Mouse (Mus musculus) lung, postnatal 0 days (tissue): ENCODE data around the gene Abr. TPM values are rescaled to one million over a fixed set of nuclear protein-coding genes. Genes with fewer than 3 reads are reported as not detected.

Experiments
- ATAC-seq: fragments of 200-750 bp; cut with Nextera tagmentation; 2 replicates; pipeline ENCODE4 v1.8.0; 2017; ENCODE audit warnings: moderate library complexity
- DNase-seq: peaks from one replicate; pipeline ENCODE4 v3.0.0-alpha.2; 2016; ENCODE audit warnings: low spot score
- H3K27ac ChIP-seq: fragments of 300-500 bp; sonication (generic); 2 replicates; pipeline ENCODE4 v1.5.1; 2014; ENCODE audit warnings: antibody characterized with exemption, mild to moderate bottlenecking, low read length, mixed read lengths
- H3K27me3 ChIP-seq: fragments of 300-500 bp; sonication (generic); replicated peaks from 2 replicates; pipeline ENCODE4 v1.6.1; 2014; ENCODE audit warnings: low read length, mixed read lengths; ENCODE audit not compliant: insufficient read depth
- H3K36me3 ChIP-seq: fragments of 300-500 bp; sonication (generic); 2 replicates; pipeline ENCODE4 v1.6.1; 2014; ENCODE audit warnings: low read length, mixed read lengths; ENCODE audit not compliant: insufficient read depth
- H3K4me1 ChIP-seq: fragments of 300-500 bp; sonication (generic); 2 replicates; pipeline ENCODE4 v1.6.1; 2014; ENCODE audit warnings: antibody characterized with exemption, low read depth, low read length, mixed read lengths; ENCODE audit not compliant: insufficient read depth
- H3K4me2 ChIP-seq: fragments of 300-500 bp; sonication (generic); replicated peaks from 2 replicates; pipeline ENCODE4 v1.6.1; 2014; ENCODE audit warnings: low read depth, mild to moderate bottlenecking, low read length, moderate library complexity, mixed read lengths
- H3K4me3 ChIP-seq: fragments of 300-500 bp; sonication (generic); 2 replicates; pipeline ENCODE4 v1.5.1; 2014; ENCODE audit warnings: low read depth, low read length
- H3K9ac ChIP-seq: fragments of 300-500 bp; sonication (generic); replicated peaks from 2 replicates; pipeline ENCODE4 v1.6.1; 2014; ENCODE audit warnings: low read depth, mild to moderate bottlenecking
- H3K9me3 ChIP-seq: fragments of 300-500 bp; sonication (generic); 2 replicates; pipeline ENCODE4 v1.6.1; 2016; ENCODE audit warnings: low read length, mixed read lengths
- CTCF ChIP-seq: IDR thresholded peaks from 2 replicates; pipeline ENCODE4 v1.5.1; 2016; ENCODE audit warnings: antibody characterized with exemption, mild to moderate bottlenecking
- EP300 ChIP-seq: IDR thresholded peaks from 2 replicates; pipeline ENCODE4 v1.6.1; 2016; ENCODE audit warnings: antibody characterized with exemption, mild to moderate bottlenecking, control low read depth
- WGBS: fragments of 180-500 bp; shearing (Covaris S2); extraction: QIAGEN DNeasy Blood & Tissue Kit; methylation state at CpG from one replicate; pipeline ENCODE4 v1.1.7; 2014; 5-methylcytosine and 5-hydroxymethylcytosine counted together
- polyA plus RNA-seq: library from polyadenylated mRNA; unstranded; fragments of >200 nt; fragmentation: Nextera tagmentation; extraction: Ambion mirVana; gene quantifications from 2 replicates; pipeline ENCODE4 v1.2.1, GENCODE M21; 2015

The Abr gene
- polyA plus RNA-seq, 1 experiment from 2014 or later: 17.2 TPM

- Histone ChIP-seq H3K36me3 (peaks cover 4% of the 10 kb centered on the region), H3K9me3 (no peaks in the 10 kb centered on the region), H3K4me1 (no peaks in the 10 kb centered on the region), H3K27ac (no peak overlapping the region), H3K4me3 (no peak overlapping the region), H3K4me2 (no peak overlapping the region), H3K27me3 (no peaks in the 10 kb centered on the region), H3K9ac (no peak overlapping the region)
- no peak for DNase-seq
- no peak for ATAC-seq
- WGBS: 65% methylated on average over 3 of the region's 3 CpGs
- no peak for TF ChIP-seq CTCF
- no peak for TF ChIP-seq EP300
Measured at GRCm38 (mm10) chr11:76427781-76428180, 194.3 kb downstream of the Abr start.

- WGBS: 49% methylated on average over 6 of the region's 6 CpGs
- ATAC-seq: peak; percentile 40
Measured at GRCm38 (mm10) chr11:76425749-76426148, 196.4 kb downstream of the Abr start.

GRCm38 (mm10) chr11:76420896-76421295 lies 201.2 kb downstream of the Abr start:
- Histone ChIP-seq H3K9me3 (no peaks in the 10 kb centered on the region), H3K4me2 (no peak overlapping the region), H3K4me3 (no peak overlapping the region), H3K4me1 (no peaks in the 10 kb centered on the region), H3K27ac (no peak overlapping the region), H3K9ac (no peak overlapping the region), H3K36me3 (peaks cover 32% of the 10 kb centered on the region), H3K27me3 (no peaks in the 10 kb centered on the region)
- WGBS: 60% methylated on average over 4 of the region's 4 CpGs
- TF ChIP-seq EP300 (no peak), CTCF (peak; percentile 17; the same call in 1 of the 2 replicates)
- ATAC-seq (peak; percentile 32), DNase-seq (no peak)

More at GRCm38 (mm10) chr11:76425749-76426148, 196.4 kb downstream of the Abr start:
- no peak overlapping the region for H3K4me3 ChIP-seq
- TF ChIP-seq CTCF (no peak), EP300 (no peak)
- no peaks in the 10 kb centered on the region for H3K27me3 ChIP-seq
- H3K4me1 ChIP-seq: no peaks in the 10 kb centered on the region
- H3K4me2 ChIP-seq: no peak overlapping the region
- H3K9me3 ChIP-seq: no peaks in the 10 kb centered on the region
- H3K27ac ChIP-seq: peak overlapping the region; percentile 32; the same call in 1 of the 2 replicates
- H3K9ac ChIP-seq: no peak overlapping the region
- peaks cover 5% of the 10 kb centered on the region; the same call in 1 of the 2 replicates for H3K36me3 ChIP-seq
- peak; percentile 44 for DNase-seq

DNA sequence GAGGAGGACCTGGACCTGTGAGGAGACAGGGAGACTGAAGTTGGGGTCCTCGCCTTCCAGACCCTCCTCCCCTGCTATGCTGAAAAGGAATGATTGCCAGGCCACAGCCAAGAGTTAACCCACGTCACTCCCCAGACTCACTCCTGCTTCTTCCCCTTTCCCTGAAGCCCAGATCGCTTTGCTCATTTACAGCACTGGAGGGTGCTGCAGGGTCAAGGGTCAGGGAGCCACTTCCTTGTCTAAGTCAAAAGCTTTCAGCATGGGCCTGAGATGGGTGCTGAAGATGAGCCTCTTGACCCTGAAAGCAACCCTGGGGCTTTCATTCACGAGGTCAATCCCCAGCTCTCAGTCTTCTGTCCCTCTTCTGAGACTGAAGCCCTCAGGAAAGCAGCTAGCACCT lies 202.9 kb downstream of the Abr start:
- no peak for ATAC-seq
- H3K9ac ChIP-seq: no peak overlapping the region
- TF ChIP-seq CTCF (no peak), EP300 (no peak)

DNA sequence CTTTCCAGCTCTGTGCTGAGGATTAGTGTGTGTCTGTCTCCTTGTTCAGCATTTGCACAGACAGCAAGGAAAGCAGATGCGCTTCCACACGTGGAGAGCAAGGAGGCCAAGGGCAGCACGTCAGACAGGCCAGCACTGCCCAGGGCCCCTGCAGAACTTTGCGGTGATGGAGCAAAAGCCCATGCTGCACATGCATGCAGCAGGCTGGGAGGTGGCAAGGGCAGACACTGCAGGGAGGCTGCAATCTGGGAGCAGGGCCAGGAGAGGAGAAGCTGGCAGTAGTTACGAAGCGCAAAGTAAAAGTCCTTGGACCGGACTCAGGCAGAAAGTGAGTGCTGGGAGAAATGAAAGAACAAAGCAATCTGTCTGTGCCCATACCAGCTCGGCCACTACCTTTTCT lies 203.7 kb downstream of the Abr start:
- DNase-seq (no peak), ATAC-seq (no peak)
- no peaks in the 10 kb centered on the region for H3K4me1 ChIP-seq
- peaks cover 32% of the 10 kb centered on the region for H3K36me3 ChIP-seq
- no peak overlapping the region for H3K4me3 ChIP-seq
- no peak overlapping the region for H3K4me2 ChIP-seq
- no peaks in the 10 kb centered on the region for H3K27me3 ChIP-seq
- H3K9me3 ChIP-seq: no peaks in the 10 kb centered on the region
- no peak overlapping the region for H3K9ac ChIP-seq
- TF ChIP-seq EP300 (no peak), CTCF (no peak)
- 74% methylated on average over 8 of the region's 8 CpGs for WGBS
- H3K27ac ChIP-seq: no peak overlapping the region

More for the DNA sequence above, 202.9 kb downstream of the Abr start:
- Histone ChIP-seq H3K9me3 (no peaks in the 10 kb centered on the region), H3K27me3 (no peaks in the 10 kb centered on the region), H3K4me3 (no peak overlapping the region), H3K4me2 (no peak overlapping the region), H3K27ac (no peak overlapping the region), H3K36me3 (peaks cover 32% of the 10 kb centered on the region), H3K4me1 (no peaks in the 10 kb centered on the region)
- no peak for DNase-seq
- 68% methylated on average over 4 of the region's 4 CpGs for WGBS

GRCm38 (mm10) chr11:76415985-76416384 lies 206.1 kb downstream of the Abr start:
- WGBS: 49% methylated on average over 2 of the region's 2 CpGs
- ATAC-seq: no peak
- no peak overlapping the region for H3K27ac ChIP-seq

DNA sequence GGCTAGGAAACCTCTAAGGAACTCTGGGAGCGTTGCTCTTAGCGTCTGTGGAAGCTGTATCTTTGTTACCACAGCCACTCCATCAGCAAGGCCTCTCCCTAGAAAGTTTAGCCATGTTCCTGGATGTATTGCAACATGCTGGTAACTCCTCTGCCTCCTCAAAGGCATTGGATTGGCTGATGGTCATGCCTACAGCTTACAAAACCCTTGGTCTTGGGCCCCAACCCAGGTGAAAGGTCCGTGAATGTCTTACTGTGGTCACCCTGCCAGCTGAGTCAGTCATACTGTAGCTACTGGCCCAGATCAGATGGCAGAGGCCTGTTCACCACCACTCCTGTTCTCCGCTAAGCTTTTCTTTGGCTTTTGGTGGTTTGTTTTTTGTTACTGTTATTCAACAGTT lies 207.1 kb downstream of the Abr start:
- TF ChIP-seq CTCF (no peak), EP300 (no peak)
- WGBS: 88% methylated on average over 4 of the region's 4 CpGs
- H3K4me2 ChIP-seq: no peak overlapping the region
- H3K4me1 ChIP-seq: no peaks in the 10 kb centered on the region
- H3K9me3 ChIP-seq: no peaks in the 10 kb centered on the region
- H3K27ac ChIP-seq: no peak overlapping the region
- no peak overlapping the region for H3K9ac ChIP-seq
- H3K27me3 ChIP-seq: no peaks in the 10 kb centered on the region
- peaks cover 25% of the 10 kb centered on the region; the same call in 1 of the 2 replicates for H3K36me3 ChIP-seq
- H3K4me3 ChIP-seq: no peak overlapping the region
- ATAC-seq (no peak), DNase-seq (no peak)

More at GRCm38 (mm10) chr11:76415985-76416384, 206.1 kb downstream of the Abr start:
- TF ChIP-seq CTCF (no peak), EP300 (no peak)
- peaks cover 26% of the 10 kb centered on the region; the same call in 1 of the 2 replicates for H3K36me3 ChIP-seq
- H3K4me2 ChIP-seq: no peak overlapping the region
- DNase-seq: no peak
- no peaks in the 10 kb centered on the region for H3K9me3 ChIP-seq
- no peak overlapping the region for H3K9ac ChIP-seq
- H3K4me3 ChIP-seq: no peak overlapping the region
- no peaks in the 10 kb centered on the region for H3K27me3 ChIP-seq
- no peaks in the 10 kb centered on the region for H3K4me1 ChIP-seq
